Mouse (Mus musculus): Measurements from ENCODE around the gene Prdm10.
A peak's percentile ranks its signal among the peaks of the same experiment; 100 is the strongest.

The Prdm10 gene

GRCm38 (mm10) chr9:31376661-31377060 is 96.3 kb downstream of the Prdm10 start:
- no peak for DNase-seq

DNA sequence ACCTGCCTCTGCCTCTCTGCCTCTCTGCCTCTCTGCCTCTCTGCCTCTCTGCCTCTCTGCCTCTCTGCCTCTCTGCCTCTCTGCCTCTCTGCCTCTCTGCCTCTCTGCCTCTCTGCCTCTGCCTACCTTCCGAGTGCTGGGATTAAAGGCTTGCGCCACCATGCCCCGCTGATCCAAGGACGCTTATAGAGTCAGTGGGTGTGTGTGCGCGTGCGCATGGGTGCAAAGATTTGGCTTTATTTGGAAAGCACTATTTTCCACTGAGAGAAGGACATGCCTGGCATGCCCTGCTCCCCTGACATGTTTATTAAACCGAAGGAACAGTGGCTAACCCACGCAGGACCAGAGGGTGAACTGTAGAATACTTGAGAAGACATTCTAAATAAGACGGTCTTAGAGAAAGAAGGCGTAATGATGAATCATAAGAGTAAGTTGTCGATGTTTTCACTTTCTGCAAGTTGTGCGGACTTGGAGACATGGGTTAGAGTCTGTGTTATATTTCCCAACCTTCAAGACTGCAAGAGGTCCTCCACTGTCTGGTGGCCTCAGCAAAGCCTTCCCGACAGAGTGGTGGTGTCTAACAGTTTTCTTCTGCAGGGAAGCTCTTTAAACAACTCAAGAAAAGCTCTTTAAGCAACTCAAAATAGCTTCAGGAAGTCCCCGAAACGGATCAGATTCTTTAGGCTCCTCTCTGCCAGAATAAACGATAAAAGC is 104.6 kb downstream of the Prdm10 start:
- no peak for DNase-seq

GRCm38 (mm10) chr9:31385500-31385869 is 105.1 kb downstream of the Prdm10 start:
- DNase-seq, result peak; percentile 17 to 34

- DNase-seq, result peak; percentile 98 to 99
These were observed 105.6 kb downstream of the Prdm10 start, which contains the start of gene Nfrkb for GRCm38 (mm10) chr9:31385947-31386354. Gene Nfrkb, plus strand, starts transcription at chr9:31386192.

DNA sequence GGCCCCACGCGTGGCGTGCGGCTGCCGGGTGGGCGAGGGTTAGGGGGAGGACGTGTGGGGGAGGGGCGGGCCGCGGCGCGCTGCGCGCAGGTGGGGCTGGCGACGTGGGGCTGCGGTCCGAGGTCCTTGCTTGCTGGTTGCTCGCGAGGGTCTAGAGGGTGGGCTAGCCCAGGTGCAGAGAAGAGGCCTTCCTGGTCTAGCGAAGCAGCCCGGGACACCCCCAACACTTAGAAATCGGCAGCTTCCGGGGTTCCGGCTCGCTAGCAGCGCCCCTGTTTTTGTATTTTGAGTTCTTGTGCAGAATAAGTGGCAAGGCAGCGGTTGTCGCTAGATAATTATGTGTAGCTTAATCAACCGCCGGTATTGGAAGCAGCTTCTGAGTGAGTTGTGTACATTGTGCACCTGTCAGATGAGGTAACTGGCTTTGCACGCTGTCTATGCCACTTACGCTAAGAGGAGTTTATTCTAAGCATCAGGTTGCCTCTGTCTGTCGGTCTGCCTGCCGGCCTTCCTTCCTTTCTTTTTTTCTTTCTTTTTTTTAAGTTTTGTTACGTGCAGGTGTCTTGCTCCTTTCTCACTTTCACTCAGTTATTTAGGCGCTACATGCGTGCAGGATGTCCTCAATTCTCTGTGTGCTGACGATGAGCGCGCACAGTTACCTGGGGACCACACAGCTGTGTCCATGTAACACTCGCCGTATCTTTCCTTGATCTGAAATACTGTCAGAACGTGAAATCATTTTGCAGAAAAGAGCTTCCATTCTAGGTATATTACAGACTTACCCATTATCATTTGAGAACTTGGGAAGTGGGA is 106.2 kb downstream of the Prdm10 start:
- DNase-seq, result no peak

DNA sequence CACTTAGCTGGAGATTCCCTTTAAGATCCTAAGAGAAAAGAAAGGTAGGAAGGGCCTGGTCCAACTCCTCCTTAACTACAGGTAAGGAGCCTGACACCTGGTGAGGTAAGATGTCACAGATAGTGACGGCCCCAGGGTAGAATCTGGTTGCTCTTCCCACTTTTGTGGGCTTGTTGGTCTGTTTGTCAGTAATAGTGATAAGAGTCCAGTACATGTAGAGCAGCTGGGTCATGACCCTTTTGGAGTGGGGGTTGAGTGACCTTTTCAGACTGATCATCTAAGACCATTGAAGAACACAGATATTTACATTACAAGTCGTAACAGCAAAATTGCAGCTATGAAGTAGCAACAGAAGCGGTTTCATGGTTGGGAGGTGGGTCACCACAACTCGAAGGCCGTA is 106.9 kb downstream of the Prdm10 start:
- DNase-seq, result no peak

DNA sequence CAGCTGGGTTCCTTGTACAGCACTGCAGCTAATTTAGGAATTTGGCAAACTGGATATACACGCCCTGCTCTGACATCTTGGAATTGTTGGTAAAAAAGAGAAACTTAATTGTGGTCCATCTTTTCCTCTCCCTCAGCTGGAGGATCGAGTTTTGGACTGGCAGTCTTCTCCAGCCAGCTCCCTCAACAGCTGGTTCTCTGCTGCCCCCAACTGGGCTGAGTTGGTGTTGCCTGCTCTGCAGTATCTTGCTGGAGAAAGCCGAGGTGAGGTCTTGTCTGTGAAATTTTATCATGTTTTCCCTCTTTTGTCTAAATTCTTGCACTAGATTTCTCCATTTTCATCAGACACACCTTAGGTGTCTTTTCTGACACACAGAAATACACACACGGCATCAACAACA is 120.1 kb downstream of the Prdm10 start:
- peak; percentile 84 to 89 for DNase-seq

- DNase-seq, result no peak
These were observed 124.0 kb downstream of the Prdm10 start for GRCm38 (mm10) chr9:31404311-31404710.

DNA sequence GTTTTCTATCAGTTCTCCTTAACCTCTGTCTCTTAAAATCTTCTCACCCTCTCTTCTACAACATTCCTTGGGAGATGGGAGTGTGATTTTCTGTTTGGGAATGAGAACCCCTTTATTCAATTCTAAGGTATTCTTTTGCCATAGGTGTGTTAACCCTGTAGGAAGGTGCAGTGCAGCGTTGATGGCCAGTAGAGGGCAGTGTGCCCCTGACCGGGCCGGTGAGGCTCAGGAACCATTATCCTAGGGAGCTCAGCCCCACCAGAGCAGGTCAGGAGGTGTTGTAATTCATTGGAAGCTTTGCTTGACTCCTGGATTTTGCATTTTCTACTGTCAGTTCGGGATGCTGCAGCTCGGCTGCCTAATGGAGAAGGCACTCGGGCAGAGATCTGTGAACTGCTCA is 124.9 kb downstream of the Prdm10 start:
- DNase-seq, result peak; percentile 54 to 55

- no peak for DNase-seq
These were observed 131.8 kb downstream of the Prdm10 start for GRCm38 (mm10) chr9:31412165-31412564.

DNA sequence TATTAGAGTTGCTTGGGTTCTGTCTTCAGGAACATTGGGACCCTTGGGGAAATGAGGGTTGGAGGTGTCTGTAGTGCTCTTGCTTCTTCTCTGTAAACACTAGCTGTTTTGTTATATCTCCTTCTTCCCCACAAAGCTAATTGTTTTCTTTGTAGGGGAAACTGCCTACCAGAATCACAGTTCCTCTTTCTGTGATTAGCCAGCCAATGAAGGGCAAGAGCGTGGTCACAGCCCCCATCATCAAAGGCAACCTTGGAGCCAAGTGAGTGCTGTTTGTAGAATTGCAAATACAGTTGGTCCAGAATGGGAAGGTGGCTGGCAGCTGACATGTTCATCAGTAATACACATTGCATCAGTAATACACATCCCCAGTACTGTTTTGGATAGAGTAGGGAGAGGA is 138.5 kb downstream of the Prdm10 start:
- DNase-seq, result no peak

GRCm38 (mm10) chr9:31422143-31422542 is 141.8 kb downstream of the Prdm10 start:
- DNase-seq, result no peak

GRCm38 (mm10) chr9:31428971-31429370 is 148.6 kb downstream of the Prdm10 start:
- no peak for DNase-seq

GRCm38 (mm10) chr9:31430011-31430410 is 149.7 kb downstream of the Prdm10 start:
- no peak for DNase-seq

Measured in cerebellum, postnatal 10 days (tissue).